Mouse (Mus musculus) cerebellum, adult (tissue): Measurements from ENCODE around the gene Gm45713.
A peak's percentile ranks its signal among the peaks of the same experiment; 100 is the strongest.

Source experiments
- ATAC-seq: cut with Nextera tagmentation; 2 replicates; pipeline ENCODE4 v1.9.2; 2017; ENCODE audit warnings: mild to moderate bottlenecking, moderate library complexity, mixed read lengths; ENCODE audit not compliant: insufficient number of reproducible peaks, low FRiP score, low TSS enrichment

Gm45713 gene

GRCm38 (mm10) chr7:45081016-45081415 lies 55.0 kb downstream of the Gm45713 start:
- ATAC-seq = no peak

- ATAC-seq = peak; percentile 36; the same call in 1 of the 2 replicates
These were observed 56.2 kb downstream of the Gm45713 start for GRCm38 (mm10) chr7:45079856-45080255.

- no peak for ATAC-seq
These were observed 57.5 kb downstream of the Gm45713 start for GRCm38 (mm10) chr7:45078513-45078912.

DNA sequence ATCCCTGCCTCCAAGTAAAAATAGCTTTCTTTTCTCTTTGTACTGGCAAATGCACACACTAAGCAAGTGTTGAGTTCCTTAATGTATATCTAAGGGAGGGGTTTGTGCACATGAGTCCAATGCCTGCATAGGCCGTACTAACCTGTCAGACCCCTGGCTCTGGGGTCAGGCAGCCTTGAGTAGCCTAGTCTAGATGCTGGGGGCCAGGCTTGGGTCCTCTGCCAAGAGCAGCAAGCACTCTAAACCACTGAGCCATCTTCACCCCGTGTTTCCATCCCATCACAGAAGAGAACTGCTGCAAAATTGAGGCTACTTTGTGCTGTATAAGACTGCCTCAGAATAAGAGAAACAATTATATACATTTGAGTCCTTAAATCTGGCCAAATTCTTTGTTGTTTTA lies 58.2 kb downstream of the Gm45713 start:
- no peak for ATAC-seq

- ATAC-seq = no peak
These were observed 58.7 kb downstream of the Gm45713 start for GRCm38 (mm10) chr7:45077322-45077721.

GRCm38 (mm10) chr7:45076501-45076900 lies 59.5 kb downstream of the Gm45713 start:
- no peak for ATAC-seq
